Mouse (Mus musculus) heart, postnatal 0 days (tissue): Measurements from ENCODE around the gene Ier3. TPM values are rescaled to one million over a fixed set of nuclear protein-coding genes. Genes with fewer than 3 reads are reported as not detected.

Source experiments
- ATAC-seq: fragments of 200-750 bp; cut with Nextera tagmentation; 2 replicates; pipeline ENCODE4 v1.8.0; 2017; ENCODE audit warnings: low read depth, moderate number of reproducible peaks, moderate library complexity; ENCODE audit not compliant: insufficient read depth
- DNase-seq: peaks from one replicate; pipeline ENCODE4 v3.0.0-alpha.2; 2016; ENCODE audit warnings: low spot score
- H3K27ac ChIP-seq: fragments of 300-500 bp; sonication (generic); 2 replicates; pipeline ENCODE4 v1.5.1; 2014; ENCODE audit warnings: low read depth, mild to moderate bottlenecking
- H3K27me3 ChIP-seq: fragments of 300-500 bp; sonication (generic); 2 replicates; pipeline ENCODE4 v1.6.1; 2014; ENCODE audit warnings: low read length, mixed read lengths; ENCODE audit not compliant: control insufficient read depth, insufficient read depth
- H3K36me3 ChIP-seq: fragments of 300-500 bp; sonication (generic); replicated peaks from 2 replicates; pipeline ENCODE4 v1.6.1; 2014; ENCODE audit warnings: low read length, mixed read lengths; ENCODE audit not compliant: control insufficient read depth, insufficient read depth
- H3K4me1 ChIP-seq: fragments of 300-500 bp; sonication (generic); 2 replicates; pipeline ENCODE4 v1.6.1; 2014; ENCODE audit warnings: antibody characterized with exemption; ENCODE audit not compliant: control insufficient read depth, insufficient read depth
- H3K4me2 ChIP-seq: fragments of 300-500 bp; sonication (generic); 2 replicates; pipeline ENCODE4 v1.6.1; 2014; ENCODE audit warnings: low read depth, mild to moderate bottlenecking, low read length, moderate library complexity
- H3K4me3 ChIP-seq: fragments of 300-500 bp; sonication (generic); 2 replicates; pipeline ENCODE4 v1.5.1; 2014; ENCODE audit warnings: low read depth, low read length
- H3K9ac ChIP-seq: fragments of 300-500 bp; sonication (generic); replicated peaks from 2 replicates; pipeline ENCODE4 v1.6.1; 2014; ENCODE audit warnings: low read depth, low read length, mixed read lengths
- H3K9me3 ChIP-seq: fragments of 300-500 bp; sonication (generic); replicated peaks from 2 replicates; pipeline ENCODE4 v1.6.1; 2016; ENCODE audit warnings: low read length; ENCODE audit not compliant: control insufficient read depth
- CTCF ChIP-seq: IDR thresholded peaks from 2 replicates; pipeline ENCODE4 v1.5.1; 2016; ENCODE audit warnings: antibody characterized with exemption, control low read depth, low read depth
- EP300 ChIP-seq: IDR thresholded peaks from 2 replicates; pipeline ENCODE4 v1.6.1; 2016; ENCODE audit warnings: antibody characterized with exemption, low read depth
- WGBS: fragments of 180-500 bp; shearing (Covaris S2); extraction: QIAGEN DNeasy Blood & Tissue Kit; methylation state at CpG from one replicate; pipeline ENCODE4 v1.1.7; 2014; 5-methylcytosine and 5-hydroxymethylcytosine counted together
- polyA plus RNA-seq: library from polyadenylated mRNA; unstranded; fragments of >200 nt; fragmentation: Nextera tagmentation; extraction: Ambion mirVana; gene quantifications from 2 replicates; pipeline ENCODE4 v1.2.1, GENCODE M21; 2015
- total RNA-seq: library from RNA; depleted of rRNA; stranded (reverse); fragments of >200 nt; gene quantifications from 2 replicates; pipeline ENCODE4 v1.2.3, GENCODE M21; 2014; ENCODE audit warnings: low replicate concordance; rRNA removed

The Ier3 gene
- total RNA-seq (41.7 and 50.5 TPM in 2 replicates), polyA plus RNA-seq (70.7 and 79.4 TPM in 2 replicates)

- peak within 1 kb of the TSS; percentile 79 for H3K4me2 ChIP-seq
- peaks cover 4% of the 10 kb centered on the region for H3K4me1 ChIP-seq
- H3K9me3 ChIP-seq = no peaks in the 10 kb centered on the region
- H3K9ac ChIP-seq = peak within 1 kb of the TSS; percentile 60
- H3K36me3 ChIP-seq = peaks cover 24% of the 10 kb centered on the region
- H3K27me3 ChIP-seq = no peaks in the 10 kb centered on the region
- ATAC-seq (peak; percentile 65), DNase-seq (peak; percentile 82)
- H3K27ac ChIP-seq = peak within 1 kb of the TSS; percentile 86
- H3K4me3 ChIP-seq = peak within 1 kb of the TSS; percentile 67
- TF ChIP-seq EP300 = no peak
- no peak for TF ChIP-seq CTCF
- WGBS = under 1% methylated on average over 62 of the region's 62 CpGs
Observed at GRCm38 (mm10) chr17:35821439-35822430, at the start of gene Ier3. TSS of gene Ier3 (plus strand) at chr17:35821684.

- no peak overlapping the region for H3K9ac ChIP-seq
- DNase-seq = peak; percentile 73
- H3K9me3 ChIP-seq = no peaks in the 10 kb centered on the region
- no peak overlapping the region for H3K4me3 ChIP-seq
- H3K27ac ChIP-seq = peak overlapping the region; percentile 65
- peak; percentile 55; the same call in 1 of the 2 replicates for TF ChIP-seq EP300
- no peak for TF ChIP-seq CTCF
- H3K27me3 ChIP-seq = no peaks in the 10 kb centered on the region
- no peak overlapping the region for H3K4me2 ChIP-seq
- peak; percentile 42 for ATAC-seq
- H3K4me1 ChIP-seq = peaks cover 19% of the 10 kb centered on the region
- H3K36me3 ChIP-seq = no peaks in the 10 kb centered on the region
- WGBS = 25% methylated on average over 13 of the region's 13 CpGs
Observed at GRCm38 (mm10) chr17:35776811-35777609, 44.5 kb upstream of the Ier3 start.

GRCm38 (mm10) chr17:35778965-35779364, 42.5 kb upstream of the Ier3 start:
- no peak for ATAC-seq
- H3K4me2 ChIP-seq = no peak overlapping the region
- H3K27ac ChIP-seq = peak overlapping the region; percentile 4

GRCm38 (mm10) chr17:35779466-35780205, 41.8 kb upstream of the Ier3 start:
- no peak overlapping the region for H3K4me2 ChIP-seq
- 67% methylated on average over 10 of the region's 10 CpGs for WGBS
- H3K4me3 ChIP-seq = no peak overlapping the region
- TF ChIP-seq CTCF = no peak
- TF ChIP-seq EP300 = no peak
- H3K27me3 ChIP-seq = no peaks in the 10 kb centered on the region
- H3K9ac ChIP-seq = no peak overlapping the region
- H3K27ac ChIP-seq = peak overlapping the region; percentile 15; the same call in 1 of the 2 replicates
- H3K36me3 ChIP-seq = no peaks in the 10 kb centered on the region
- no peak for DNase-seq
- no peaks in the 10 kb centered on the region for H3K9me3 ChIP-seq
- ATAC-seq = no peak
- H3K4me1 ChIP-seq = peaks cover 27% of the 10 kb centered on the region

More at GRCm38 (mm10) chr17:35778965-35779364, 42.5 kb upstream of the Ier3 start:
- no peaks in the 10 kb centered on the region for H3K27me3 ChIP-seq
- TF ChIP-seq CTCF (no peak), EP300 (no peak)
- H3K4me1 ChIP-seq = peaks cover 20% of the 10 kb centered on the region
- no peak overlapping the region for H3K9ac ChIP-seq
- no peak for DNase-seq
- no peak overlapping the region for H3K4me3 ChIP-seq
- no peaks in the 10 kb centered on the region for H3K9me3 ChIP-seq
- H3K36me3 ChIP-seq = no peaks in the 10 kb centered on the region
- 41% methylated on average over 6 of the region's 6 CpGs for WGBS

GRCm38 (mm10) chr17:35780362-35780761, 41.1 kb upstream of the Ier3 start:
- H3K27me3 ChIP-seq = no peaks in the 10 kb centered on the region
- no peak for TF ChIP-seq CTCF
- no peak for TF ChIP-seq EP300
- DNase-seq (no peak), ATAC-seq (no peak)
- H3K9me3 ChIP-seq = no peaks in the 10 kb centered on the region
- 91% methylated on average over 7 of the region's 7 CpGs for WGBS
- H3K4me1 ChIP-seq = peaks cover 31% of the 10 kb centered on the region
- no peak overlapping the region for H3K27ac ChIP-seq
- no peaks in the 10 kb centered on the region for H3K36me3 ChIP-seq
- no peak overlapping the region for H3K4me3 ChIP-seq
- H3K9ac ChIP-seq = no peak overlapping the region
- H3K4me2 ChIP-seq = no peak overlapping the region
